Mouse (Mus musculus): Measurements from ENCODE around the gene Gm1043. TPM values are rescaled to one million over a fixed set of nuclear protein-coding genes. Genes with fewer than 3 reads are reported as not detected.

Gene Gm1043
- polyA plus RNA-seq, 1 experiment: not detected

DNA sequence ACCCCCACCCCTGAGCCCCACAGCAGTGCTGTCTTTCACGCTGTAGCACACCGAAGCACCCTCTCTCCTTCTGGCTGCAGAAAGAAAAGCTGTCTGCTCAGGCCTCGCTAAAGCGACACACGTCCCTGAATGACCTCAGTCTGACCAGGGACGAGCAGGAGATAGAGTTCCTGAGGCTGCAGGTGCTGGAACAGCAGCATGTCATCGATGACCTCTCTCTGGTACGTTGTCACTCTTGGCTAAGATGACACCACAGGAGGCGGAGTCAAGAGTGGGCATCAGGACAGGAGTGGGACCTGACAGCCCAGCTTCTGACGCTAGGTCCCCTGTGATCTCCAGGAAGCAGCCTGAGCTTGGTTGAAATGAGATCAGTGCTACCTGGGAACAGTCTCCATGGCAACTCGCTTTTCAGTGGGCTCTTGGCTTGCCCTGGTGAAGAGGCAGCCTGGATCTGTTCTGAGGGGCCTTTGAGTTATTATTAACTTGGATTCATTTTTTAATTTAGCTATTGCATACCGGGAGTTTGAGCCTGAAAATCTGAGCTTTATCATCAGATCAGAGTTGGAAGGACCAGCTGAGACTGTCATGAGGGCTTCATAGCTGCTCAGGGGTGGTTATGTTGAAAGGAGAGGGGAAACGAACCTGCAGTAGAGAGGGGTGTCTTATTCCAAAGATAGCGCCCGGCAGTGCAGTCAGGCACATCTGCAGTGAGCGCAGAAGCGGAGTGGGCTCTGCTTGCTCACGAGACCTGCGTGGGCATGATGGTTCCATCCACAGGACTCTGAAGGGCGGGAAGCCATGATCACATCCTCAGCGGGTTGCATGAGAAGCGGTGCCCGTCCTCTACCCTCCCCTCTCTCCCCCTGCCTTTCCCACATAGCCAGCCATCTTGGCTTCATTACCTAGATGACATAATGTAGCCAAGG lies 20.6 kb downstream of the Gm1043 start:
- Histone ChIP-seq H3K27ac (ENCODE audit: insufficient read depth, low read depth, low read length) (no peak overlapping the region), H3K4me3 (ENCODE audit: insufficient read depth, low read length) (no peak overlapping the region), H3K4me1 (ENCODE audit: control insufficient read depth, insufficient read depth, low read length) (no peaks in the 10 kb centered on the region)
- TF ChIP-seq CTCF (IDR thresholded peaks at IDR 0.05; ENCODE audit: low read depth, low read length): no peak
- TF ChIP-seq POLR2A (IDR thresholded peaks at IDR 0.05; ENCODE audit: borderline replicate concordance, low read depth, low read length): no peak

DNA sequence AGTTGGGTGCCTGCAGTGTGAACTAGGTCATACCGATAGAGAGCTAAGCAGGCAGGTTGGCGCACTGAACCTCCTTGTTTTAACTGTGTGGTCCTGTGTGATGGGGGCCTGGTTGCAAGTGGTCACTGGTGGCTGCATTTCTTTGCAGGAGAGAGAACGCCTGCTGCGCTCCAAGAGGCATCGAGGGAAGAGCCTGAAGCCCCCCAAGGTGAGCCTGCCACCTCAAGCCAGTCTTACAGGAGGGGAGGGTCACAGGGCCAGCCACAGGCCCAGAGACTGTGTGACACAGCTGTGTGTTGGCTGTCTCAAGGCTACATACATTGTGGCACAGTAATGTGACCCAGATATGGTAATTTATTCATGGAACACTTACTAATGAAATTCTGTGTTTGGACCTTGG lies 21.9 kb downstream of the Gm1043 start:
- no peak overlapping the region for H3K27ac ChIP-seq (ENCODE audit: insufficient read depth, low read depth, low read length)
- H3K4me3 ChIP-seq (ENCODE audit: insufficient read depth, low read length): no peak overlapping the region
- H3K4me1 ChIP-seq (ENCODE audit: control insufficient read depth, insufficient read depth, low read length): no peaks in the 10 kb centered on the region
- TF ChIP-seq POLR2A (IDR thresholded peaks at IDR 0.05; ENCODE audit: borderline replicate concordance, low read depth, low read length): no peak
- TF ChIP-seq CTCF (IDR thresholded peaks at IDR 0.05; ENCODE audit: low read depth, low read length): no peak

DNA sequence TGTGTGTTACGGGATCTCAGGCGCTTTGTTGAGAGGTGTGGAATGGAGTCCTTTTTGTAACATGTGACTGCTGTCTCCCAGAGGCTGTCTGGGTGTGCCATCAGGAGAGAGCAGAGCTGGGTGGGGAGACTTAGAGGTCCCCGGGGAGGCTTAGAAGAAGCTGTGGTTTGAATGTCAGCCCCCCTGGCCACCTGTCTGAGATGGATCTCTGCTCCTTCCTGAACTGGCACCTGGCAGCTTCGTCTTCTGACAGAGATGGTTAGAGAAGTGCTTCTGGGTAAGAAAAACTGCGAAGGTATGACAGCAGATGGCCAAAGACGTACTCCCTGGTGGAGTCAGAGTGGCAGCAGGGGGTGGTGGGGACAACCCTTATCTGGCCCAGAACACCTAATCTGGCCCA lies 22.4 kb downstream of the Gm1043 start:
- Histone ChIP-seq H3K4me3 (ENCODE audit: insufficient read depth, low read length) (no peak overlapping the region), H3K4me1 (ENCODE audit: control insufficient read depth, insufficient read depth, low read length) (no peaks in the 10 kb centered on the region), H3K27ac (ENCODE audit: insufficient read depth, low read depth, low read length) (no peak overlapping the region)
- no peak for TF ChIP-seq CTCF (IDR thresholded peaks at IDR 0.05; ENCODE audit: low read depth, low read length)
- no peak for TF ChIP-seq POLR2A (IDR thresholded peaks at IDR 0.05; ENCODE audit: borderline replicate concordance, low read depth, low read length)

DNA sequence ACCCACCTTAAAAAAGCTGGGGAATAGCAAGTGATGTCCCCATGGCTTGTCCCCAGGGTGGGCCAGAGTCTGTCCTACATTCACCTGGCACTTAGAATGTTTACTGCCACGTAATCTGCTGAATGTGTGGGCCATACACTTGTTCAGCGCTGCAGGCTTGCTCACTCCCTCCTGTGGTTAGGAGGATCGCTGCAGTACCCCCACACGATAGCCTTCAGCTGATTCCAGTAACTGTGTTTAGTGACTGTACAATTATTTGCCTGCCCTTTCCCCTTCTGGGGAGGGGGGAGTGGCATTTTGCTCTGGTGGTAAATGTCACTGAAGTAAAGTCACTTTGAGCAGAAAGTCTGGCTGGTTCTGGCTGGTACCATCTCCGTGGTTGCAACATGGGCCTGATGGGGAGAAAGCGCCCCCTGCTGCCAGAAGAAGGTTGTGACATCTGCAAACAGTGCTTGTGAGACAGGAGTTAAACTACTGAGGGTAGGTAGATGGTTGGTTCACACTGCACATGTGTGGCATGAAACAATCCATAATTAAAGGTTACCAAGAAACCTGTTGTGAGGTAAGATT lies 24.2 kb downstream of the Gm1043 start:
- TF ChIP-seq POLR2A (IDR thresholded peaks at IDR 0.05; ENCODE audit: borderline replicate concordance, low read depth, low read length) (no peak), CTCF (IDR thresholded peaks at IDR 0.05; ENCODE audit: low read depth, low read length) (peak; percentile 80)
- no peak overlapping the region for H3K4me3 ChIP-seq (ENCODE audit: insufficient read depth, low read length)
- no peak overlapping the region for H3K27ac ChIP-seq (ENCODE audit: insufficient read depth, low read depth, low read length)
- H3K4me1 ChIP-seq (ENCODE audit: control insufficient read depth, insufficient read depth, low read length): no peaks in the 10 kb centered on the region

DNA sequence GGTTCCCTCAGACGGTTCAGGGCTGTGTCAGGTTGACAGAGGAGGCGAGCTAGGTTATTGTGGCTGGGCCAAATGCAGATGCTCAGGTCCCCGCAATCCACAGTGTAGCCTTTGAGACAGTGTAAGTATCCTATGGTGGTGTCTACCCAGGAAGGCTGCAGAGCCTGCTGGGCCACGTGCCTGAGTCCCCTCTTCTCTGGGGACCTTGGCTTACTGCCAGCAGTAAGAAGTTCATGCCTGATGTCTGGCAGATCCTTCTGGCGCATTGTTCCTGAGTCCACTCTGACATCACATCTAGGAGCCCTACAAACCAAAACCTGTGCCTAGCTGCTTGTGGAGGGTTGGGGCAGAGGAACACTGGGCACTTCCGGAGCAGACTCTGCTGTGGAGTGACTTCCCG lies 27.2 kb downstream of the Gm1043 start:
- Histone ChIP-seq H3K4me3 (ENCODE audit: insufficient read depth, low read length) (no peak overlapping the region), H3K27ac (ENCODE audit: insufficient read depth, low read depth, low read length) (no peak overlapping the region), H3K4me1 (ENCODE audit: control insufficient read depth, insufficient read depth, low read length) (no peaks in the 10 kb centered on the region)
- TF ChIP-seq CTCF (IDR thresholded peaks at IDR 0.05; ENCODE audit: low read depth, low read length) (no peak), POLR2A (IDR thresholded peaks at IDR 0.05; ENCODE audit: borderline replicate concordance, low read depth, low read length) (no peak)

DNA sequence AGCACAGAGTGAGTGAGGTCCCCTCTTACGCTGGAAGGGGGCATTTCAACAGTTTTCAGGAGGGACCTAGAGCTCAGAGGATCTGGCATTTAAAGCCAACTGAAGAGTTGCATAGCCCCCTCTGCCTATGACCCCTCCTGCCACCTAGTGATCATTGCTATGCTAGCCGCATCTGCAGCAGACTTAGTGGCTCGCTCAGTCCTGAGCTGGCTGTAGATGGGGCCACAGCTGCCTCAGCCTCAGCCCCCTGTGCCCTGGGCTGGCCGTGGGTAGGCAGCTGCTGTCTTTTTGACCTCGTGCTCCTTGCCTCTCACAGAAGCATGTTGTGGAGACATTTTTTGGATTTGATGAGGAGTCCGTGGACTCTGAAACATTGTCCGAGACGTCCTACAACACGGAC lies 32.0 kb downstream of the Gm1043 start:
- H3K4me1 ChIP-seq (ENCODE audit: control insufficient read depth, insufficient read depth, low read length): no peaks in the 10 kb centered on the region
- H3K27ac ChIP-seq (ENCODE audit: insufficient read depth, low read depth, low read length): no peak overlapping the region
- no peak overlapping the region for H3K4me3 ChIP-seq (ENCODE audit: insufficient read depth, low read length)
- no peak for TF ChIP-seq POLR2A (IDR thresholded peaks at IDR 0.05; ENCODE audit: borderline replicate concordance, low read depth, low read length)
- TF ChIP-seq CTCF (IDR thresholded peaks at IDR 0.05; ENCODE audit: low read depth, low read length): no peak

DNA sequence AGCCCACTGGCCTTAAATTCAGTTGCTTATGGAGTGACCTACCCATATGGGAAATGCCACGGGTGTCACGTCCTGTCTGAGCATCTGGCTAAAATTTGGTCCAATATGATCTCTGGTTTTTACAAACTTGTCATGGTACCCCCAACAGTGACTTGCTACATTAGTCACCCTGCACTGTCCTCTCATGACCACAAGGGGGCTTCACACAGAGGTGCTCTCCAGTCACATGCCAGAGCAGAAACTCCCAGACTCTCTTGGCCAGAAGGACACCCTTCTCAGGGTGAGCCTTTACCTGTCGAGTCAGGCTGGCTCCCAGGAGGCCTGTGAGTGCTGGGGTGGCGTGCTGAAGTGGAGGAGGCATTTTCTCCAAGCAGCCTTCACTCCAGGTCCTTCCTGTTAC lies 33.1 kb downstream of the Gm1043 start:
- no peak overlapping the region for H3K27ac ChIP-seq (ENCODE audit: insufficient read depth, low read depth, low read length)
- TF ChIP-seq POLR2A (IDR thresholded peaks at IDR 0.05; ENCODE audit: borderline replicate concordance, low read depth, low read length) (no peak), CTCF (IDR thresholded peaks at IDR 0.05; ENCODE audit: low read depth, low read length) (no peak)
- no peak overlapping the region for H3K4me3 ChIP-seq (ENCODE audit: insufficient read depth, low read length)
- H3K4me1 ChIP-seq (ENCODE audit: control insufficient read depth, insufficient read depth, low read length): no peaks in the 10 kb centered on the region

DNA sequence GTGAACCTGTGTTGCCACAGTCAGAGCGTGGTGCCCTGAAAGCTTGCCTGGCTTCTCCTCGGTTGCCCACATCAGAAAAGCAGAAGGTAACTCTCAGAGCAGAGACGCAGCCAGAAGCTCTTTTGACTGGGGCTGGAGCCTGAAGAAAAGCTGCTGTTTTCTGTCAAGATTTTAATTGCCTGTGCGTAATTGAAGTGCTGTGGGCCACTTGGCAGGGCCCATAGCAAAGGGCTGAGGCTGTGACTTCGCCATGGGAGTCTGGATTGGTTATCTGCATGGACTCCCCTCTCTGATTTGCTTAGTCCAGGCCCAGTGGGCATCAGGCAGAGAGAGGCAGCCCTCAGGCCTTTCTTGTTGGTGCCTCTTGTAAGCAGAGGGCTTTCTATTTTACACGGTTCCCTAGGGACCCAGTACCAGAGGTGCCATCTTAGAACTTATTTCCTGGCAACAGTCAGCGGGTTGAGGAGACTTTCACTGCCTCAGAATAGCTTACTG lies 36.1 kb downstream of the Gm1043 start:
- TF ChIP-seq POLR2A (IDR thresholded peaks at IDR 0.05; ENCODE audit: borderline replicate concordance, low read depth, low read length) (no peak), CTCF (IDR thresholded peaks at IDR 0.05; ENCODE audit: low read depth, low read length) (no peak)
- Histone ChIP-seq H3K27ac (ENCODE audit: insufficient read depth, low read depth, low read length) (no peak overlapping the region), H3K4me3 (ENCODE audit: insufficient read depth, low read length) (no peak overlapping the region), H3K4me1 (ENCODE audit: control insufficient read depth, insufficient read depth, low read length) (no peaks in the 10 kb centered on the region)

DNA sequence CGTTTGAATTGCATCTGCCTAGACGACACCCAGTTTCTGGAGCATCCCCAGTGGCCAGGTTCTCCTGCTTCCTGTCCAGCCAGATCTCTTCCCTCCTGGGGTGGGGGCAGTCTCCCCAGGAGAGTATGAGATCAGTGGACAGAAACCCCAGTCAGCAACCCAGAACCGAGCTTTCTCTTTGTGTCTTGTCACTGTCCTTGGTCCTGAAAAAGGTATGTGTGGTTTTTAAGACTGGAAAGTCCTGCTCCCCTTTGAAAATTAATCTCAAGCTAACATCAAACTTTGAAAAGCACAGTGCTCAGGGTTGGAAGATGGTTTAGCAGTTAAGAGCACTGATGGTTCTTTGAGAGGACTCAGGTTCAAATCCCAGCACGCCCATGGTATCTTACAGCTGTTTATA lies 46.7 kb downstream of the Gm1043 start:
- H3K4me3 ChIP-seq (ENCODE audit: insufficient read depth, low read length): no peak overlapping the region
- no peaks in the 10 kb centered on the region for H3K4me1 ChIP-seq (ENCODE audit: control insufficient read depth, insufficient read depth, low read length)
- no peak overlapping the region for H3K27ac ChIP-seq (ENCODE audit: insufficient read depth, low read depth, low read length)
- no peak for TF ChIP-seq CTCF (IDR thresholded peaks at IDR 0.05; ENCODE audit: low read depth, low read length)
- no peak for TF ChIP-seq POLR2A (IDR thresholded peaks at IDR 0.05; ENCODE audit: borderline replicate concordance, low read depth, low read length)

DNA sequence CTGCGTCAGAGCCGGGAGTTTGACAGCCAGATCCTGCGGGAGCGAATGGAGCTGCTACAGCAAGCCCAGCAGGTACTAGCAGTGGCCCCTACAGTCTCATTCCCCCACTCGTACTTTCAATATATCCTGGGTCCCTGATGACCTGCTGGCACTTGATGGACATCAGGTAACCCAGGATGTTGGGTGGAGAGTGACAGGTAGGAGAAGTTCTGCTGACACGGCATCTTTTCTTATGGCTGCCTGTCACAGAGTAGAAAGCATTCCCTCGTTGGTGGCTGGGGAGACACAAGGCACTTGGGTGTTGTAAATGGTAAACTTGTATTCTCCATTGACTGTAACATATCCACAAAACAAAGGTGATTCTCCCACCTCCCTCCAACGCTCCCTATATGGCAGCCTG lies 56.6 kb downstream of the Gm1043 start:
- TF ChIP-seq CTCF (IDR thresholded peaks at IDR 0.05; ENCODE audit: low read depth, low read length) (no peak), POLR2A (IDR thresholded peaks at IDR 0.05; ENCODE audit: borderline replicate concordance, low read depth, low read length) (no peak)
- Histone ChIP-seq H3K27ac (ENCODE audit: insufficient read depth, low read depth, low read length) (no peak overlapping the region), H3K4me1 (ENCODE audit: control insufficient read depth, insufficient read depth, low read length) (no peaks in the 10 kb centered on the region)

More for the DNA sequence above, 56.6 kb downstream of the Gm1043 start:
- H3K4me3 ChIP-seq (ENCODE audit: insufficient read depth, low read length): no peak overlapping the region
